Comparison of ENCODE assay signal across 10 mouse cellular contexts in genomic region chr4:119072363-119072940, GRCm38 (mm10). TPM values are rescaled to one million over a fixed set of nuclear protein-coding genes. Genes with fewer than 3 reads are reported as not detected.
DNase-seq lines count a peak whose midpoint lies in the region; ATAC-seq lines count a peak whose summit lies in the region.
"Had no signal": no experiment of that assay in that cellular context is flagged by ENCODE, and none has a peak within 500 bp of the region (broad histone marks: within the 10 kb centered on the region; RNA-seq: fewer than 3 reads in every experiment).

No protein-coding gene starts in this region.

- DNase-seq in heart, adult 9 months (ENCODE audit: low spot score in 2 of 2), result no peak
- DNase-seq in embryo, embryonic 10.5 days (ENCODE audit: low spot score), result peak; percentile 62
- no peak for DNase-seq in hindbrain, embryonic 11.5 days (ENCODE audit: low spot score)
- no peak for DNase-seq in spleen, postnatal 14 days (ENCODE audit: low spot score in 2 of 2)
- no peak for DNase-seq in urinary bladder, postnatal 36 days (ENCODE audit: low spot score in 2 of 2)
- DNase-seq: adrenal gland, postnatal 36 days had no signal

- no peaks in the 10 kb centered on the region for H3K36me3 ChIP-seq in heart, embryonic 16.5 days (ENCODE audit: control insufficient read depth, insufficient read depth)
- H3K36me3 ChIP-seq in hindbrain, embryonic 11.5 days (ENCODE audit: control insufficient read depth, insufficient read depth, low read length), result no peaks in the 10 kb centered on the region
- H3K36me3 ChIP-seq in midbrain, embryonic 12.5 days, result no peaks in the 10 kb centered on the region

- peaks cover 30% of the 10 kb centered on the region for H3K4me1 ChIP-seq in heart, embryonic 16.5 days (ENCODE audit: control insufficient read depth, insufficient read depth, low read length)
- H3K4me1 ChIP-seq in hindbrain, embryonic 11.5 days (replicated peaks; ENCODE audit: control insufficient read depth, insufficient read depth, low read length), result peaks cover 14% of the 10 kb centered on the region
- H3K4me1 ChIP-seq in midbrain, embryonic 12.5 days, result peaks cover 47% of the 10 kb centered on the region

- WGBS in heart, embryonic 16.5 days, result 52% methylated on average over 19 of the region's 19 CpGs
- WGBS in hindbrain, embryonic 11.5 days, result 5% methylated on average over 19 of the region's 19 CpGs
- WGBS in midbrain, embryonic 12.5 days, result 8% methylated on average over 19 of the region's 19 CpGs

- peak overlapping the region; percentile 22; the same call in 1 of the 2 replicates for H3K4me2 ChIP-seq in heart, embryonic 16.5 days (ENCODE audit: low read depth, low read length)
- peak overlapping the region; percentile 41 for H3K4me2 ChIP-seq in hindbrain, embryonic 11.5 days (replicated peaks; ENCODE audit: low read depth, low read length)
- H3K4me2 ChIP-seq in midbrain, embryonic 12.5 days (replicated peaks), result peak overlapping the region; percentile 53

- no peak for ATAC-seq in heart, embryonic 16.5 days (replicated peaks; ENCODE audit: extremely low read depth, insufficient read depth, low FRiP score)
- ATAC-seq in hindbrain, embryonic 11.5 days (ENCODE audit: low FRiP score), result peak; percentile 7; the same call in 1 of the 2 replicates
- ATAC-seq in midbrain, embryonic 12.5 days (ENCODE audit: low FRiP score, low read depth), result peak; percentile 17
- ATAC-seq in megakaryocyte progenitor cell, adult 5-6 weeks (replicated peaks; ENCODE audit: poor library complexity), result no peak

- H3K27me3 ChIP-seq in heart, embryonic 16.5 days (ENCODE audit: control insufficient read depth, insufficient read depth, low read length), result peaks cover 2% of the 10 kb centered on the region
- H3K27me3 ChIP-seq in hindbrain, embryonic 11.5 days (ENCODE audit: control insufficient read depth, insufficient read depth, low read length), result 0 out of 2 replicates have a peak, but pooled peaks cover 2% of the 10 kb centered on the region
- H3K27me3 ChIP-seq in midbrain, embryonic 12.5 days, result peaks cover 24% of the 10 kb centered on the region

- H3K9me3 ChIP-seq in heart, embryonic 16.5 days (replicated peaks; ENCODE audit: control insufficient read depth, low read length), result no peaks in the 10 kb centered on the region
- no peaks in the 10 kb centered on the region for H3K9me3 ChIP-seq in hindbrain, embryonic 11.5 days (ENCODE audit: control insufficient read depth, low read length)
- H3K9me3 ChIP-seq in midbrain, embryonic 12.5 days, result no peaks in the 10 kb centered on the region

- no peak overlapping the region for H3K4me3 ChIP-seq in heart, embryonic 16.5 days (ENCODE audit: low read length)
- peak overlapping the region; percentile 14 for H3K4me3 ChIP-seq in hindbrain, embryonic 11.5 days (ENCODE audit: low read depth, low read length)
- peak overlapping the region; percentile 15; the same call in 1 of the 2 replicates for H3K4me3 ChIP-seq in midbrain, embryonic 12.5 days
- H3K4me3 ChIP-seq: myocyte had no signal

- H3K27ac ChIP-seq in heart, embryonic 16.5 days (ENCODE audit: low read length), result no peak overlapping the region
- H3K27ac ChIP-seq in hindbrain, embryonic 11.5 days (ENCODE audit: low read depth, low read length), result peak overlapping the region; percentile 75
- peak overlapping the region; percentile 43; the same call in 1 of the 2 replicates for H3K27ac ChIP-seq in midbrain, embryonic 12.5 days (replicated peaks)

- H3K9ac ChIP-seq in heart, embryonic 16.5 days (ENCODE audit: low read length), result peak overlapping the region; percentile 20; the same call in 1 of the 2 replicates
- H3K9ac ChIP-seq in hindbrain, embryonic 11.5 days (ENCODE audit: low read depth, low read length), result peak overlapping the region; percentile 50
- peak overlapping the region; percentile 51; the same call in 1 of the 2 replicates for H3K9ac ChIP-seq in midbrain, embryonic 12.5 days (replicated peaks)

RNA-seq across cellular contexts. Expression of gene Slc2a1, which starts 36.1 kb away (rescaled TPM):
- 129 and 136 TPM in 2 replicates for polyA plus RNA-seq in heart, embryonic 16.5 days (2015; fragmentation: Nextera tagmentation; extraction: Ambion mirVana)
- 134 and 137 TPM in 2 replicates for polyA plus RNA-seq in hindbrain, embryonic 11.5 days (2014; fragmentation: Nextera tagmentation; extraction: Ambion mirVana)
- polyA plus RNA-seq in midbrain, embryonic 12.5 days (2016; fragmentation: Nextera tagmentation; extraction: Ambion mirVana), result 116 TPM in 2 replicates
- 7.7 and 11.5 TPM in 2 replicates for total RNA-seq in megakaryocyte progenitor cell, adult 5-6 weeks (2015)
- 7.4 and 8.6 TPM in 2 replicates for total RNA-seq in megakaryocyte progenitor cell, adult 5-6 weeks (2017)

Comparison
In these comparisons a context has a peak if more than half of its experiments do, and no peak if none do; other contexts are left out.
1. ATAC-seq: peak in hindbrain, embryonic 11.5 days (single experiment) and midbrain, embryonic 12.5 days (single experiment); none in heart, embryonic 16.5 days (single experiment) and megakaryocyte progenitor cell, adult 5-6 weeks (single experiment).
2. Peak in every context shown above with its lines, with median percentiles within 50 percentile points of each other: H3K4me2 ChIP-seq and H3K9ac ChIP-seq.